Mouse (Mus musculus): ENCODE measurements around the gene Tlnrd1.

DNA sequence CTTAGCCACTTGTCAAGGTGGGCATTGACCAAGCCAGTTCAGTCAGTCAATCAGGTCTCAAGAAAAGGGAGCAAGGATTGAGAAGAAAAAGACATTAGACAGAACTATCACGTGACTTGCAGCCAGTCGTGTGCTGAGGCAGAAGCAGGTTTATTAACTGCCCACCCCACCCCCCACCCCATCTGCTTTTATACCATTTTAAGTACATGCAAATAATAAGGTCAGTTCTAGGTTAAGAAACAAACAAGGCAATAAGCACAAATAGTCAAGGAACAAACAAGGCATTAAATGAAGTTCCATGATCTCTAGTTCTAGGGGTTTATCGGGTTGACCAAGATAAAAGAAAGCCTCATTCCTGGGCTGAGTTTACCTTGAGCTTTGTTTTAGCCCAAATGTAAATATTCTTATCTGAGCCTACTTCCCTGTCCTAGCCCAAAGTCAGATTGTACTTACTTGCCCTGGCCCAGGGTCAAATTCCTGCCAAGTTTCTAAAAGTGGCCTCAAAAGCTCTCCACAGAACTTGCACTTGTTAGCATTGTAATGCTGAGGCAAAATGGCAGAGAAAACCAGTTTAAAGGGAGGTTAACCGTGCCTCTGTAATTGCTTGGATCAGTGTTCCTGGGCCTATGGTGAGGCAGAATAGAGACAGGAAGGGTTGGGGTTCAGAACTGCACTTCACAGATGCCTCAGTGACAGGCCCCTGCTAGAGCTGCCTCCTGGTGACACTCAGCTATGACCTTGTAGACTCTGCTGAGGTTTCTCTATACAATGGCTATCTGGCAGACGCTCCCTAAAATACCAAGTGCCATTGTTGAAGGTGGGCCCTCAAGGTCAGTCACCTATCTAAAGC lies 18.4 kb upstream of the Tlnrd1 start:
- TF ChIP-seq ZKSCAN1 (IDR thresholded peaks at IDR 0.05; ENCODE audit: low read depth, low read length) (no peak), GABPA (IDR thresholded peaks at IDR 0.05; ENCODE audit: low read depth, low read length) (no peak)

Measured in MEL (cell line).